Mouse (Mus musculus) MEL (cell line): ENCODE measurements around the gene Sumf1. TPM values are rescaled to one million over a fixed set of nuclear protein-coding genes. Genes with fewer than 3 reads are reported as not detected.

Source experiments
- DNase-seq: peaks from one replicate; pipeline ENCODE4 v3.0.0; 2011; ENCODE audit warnings: low read depth, low spot score
- H3K27ac ChIP-seq: 2 replicates; pipeline ENCODE4 v1.5.1; 2012; ENCODE audit warnings: low read depth, mild to moderate bottlenecking, control low read depth, low read length, moderate library complexity; ENCODE audit not compliant: control insufficient read depth
- H3K27me3 ChIP-seq, 2 experiments: fragments of 150-350 bp in 1 of 2; sonication (generic) in 1 of 2; 2 replicates each; pipeline ENCODE4 v1.6.1; 2012; ENCODE audit warnings: low read length in 2 of 2, mild to moderate bottlenecking in 2 of 2, improper control_type of control experiment in 1 of 2, moderate library complexity in 1 of 2; ENCODE audit not compliant: insufficient read depth in 2 of 2, control insufficient read depth in 1 of 2
- H3K36me3 ChIP-seq, 2 experiments: 2 replicates each; pipeline ENCODE4 v1.6.1; 2012 to 2014; ENCODE audit warnings: low read length in 2 of 2, improper control_type of control experiment in 1 of 2, inconsistent platforms in 1 of 2, mild to moderate bottlenecking in 1 of 2; ENCODE audit not compliant: insufficient read depth in 2 of 2, control insufficient read depth in 1 of 2
- H3K4me1 ChIP-seq, 2 experiments: fragments of 150-350 bp in 1 of 2; sonication (generic) in 1 of 2; 2 replicates each; pipeline ENCODE4 v1.6.1; 2012; ENCODE audit warnings: low read length in 2 of 2, improper control_type of control experiment in 1 of 2, mild to moderate bottlenecking in 1 of 2; ENCODE audit not compliant: insufficient read depth in 2 of 2, control insufficient read depth in 1 of 2
- H3K4me3 ChIP-seq, 2 experiments: fragments of 150-350 bp in 1 of 2; sonication (generic) in 1 of 2; 2 replicates each; pipeline ENCODE4 v1.5.1; 2012; ENCODE audit warnings: low read depth in 2 of 2, low read length in 2 of 2, mild to moderate bottlenecking in 2 of 2, moderate library complexity in 2 of 2, control low read depth in 1 of 2, improper control_type of control experiment in 1 of 2; ENCODE audit not compliant: control insufficient read depth in 1 of 2, insufficient read depth in 1 of 2
- H3K79me2 ChIP-seq: 2 replicates; pipeline ENCODE4 v1.6.1; 2012; ENCODE audit warnings: mild to moderate bottlenecking, low read length, moderate library complexity; ENCODE audit not compliant: control insufficient read depth, poor library complexity, insufficient read depth
- H3K9ac ChIP-seq: 2 replicates; pipeline ENCODE4 v1.6.1; 2012; ENCODE audit warnings: low read depth, mild to moderate bottlenecking, control low read depth, low read length, moderate library complexity; ENCODE audit not compliant: control insufficient read depth, poor library complexity, severe bottlenecking
- H3K9me3 ChIP-seq: fragments of 150-350 bp; sonication (generic); replicated peaks from 2 replicates; pipeline ENCODE4 v1.6.1; 2012; ENCODE audit warnings: mild to moderate bottlenecking, low read length, improper control_type of control experiment, moderate library complexity; ENCODE audit not compliant: insufficient read depth
- BHLHE40 ChIP-seq: IDR thresholded peaks from 2 replicates; pipeline ENCODE4 v1.6.1; 2012; ENCODE audit warnings: low read depth, mild to moderate bottlenecking, inconsistent platforms, low read length, improper control_type of control experiment, borderline replicate concordance
- CHD1 ChIP-seq: IDR thresholded peaks from 2 replicates; pipeline ENCODE4 v1.6.1; 2012; ENCODE audit warnings: low read depth, mild to moderate bottlenecking, inconsistent platforms, low read length, improper control_type of control experiment
- EP300 ChIP-seq, 2 experiments: IDR thresholded peaks; 2 replicates each; pipeline ENCODE4 v1.6.1; 2011; ENCODE audit warnings: improper control_type of control experiment in 2 of 2, low read length in 2 of 2, low read depth in 1 of 2, mild to moderate bottlenecking in 1 of 2
- GABPA ChIP-seq: IDR thresholded peaks from 2 replicates; pipeline ENCODE4 v1.6.1; 2012; ENCODE audit warnings: low read depth, mild to moderate bottlenecking, inconsistent platforms, low read length, improper control_type of control experiment, moderate library complexity
- GATA1 ChIP-seq: IDR thresholded peaks from 2 replicates; pipeline ENCODE4 v1.6.1; 2011; ENCODE audit warnings: low read depth, low read length, improper control_type of control experiment
- HCFC1 ChIP-seq: IDR thresholded peaks from 2 replicates; pipeline ENCODE4 v1.6.1; 2012; ENCODE audit warnings: low read depth, mild to moderate bottlenecking, inconsistent platforms, low read length, improper control_type of control experiment, moderate library complexity
- JUND ChIP-seq: IDR thresholded peaks from 2 replicates; pipeline ENCODE4 v1.6.1; 2011; ENCODE audit warnings: low read depth, mild to moderate bottlenecking, improper control_type of control experiment, low read length
- MAFK ChIP-seq: IDR thresholded peaks from 2 replicates; pipeline ENCODE4 v1.6.1; 2011; ENCODE audit warnings: low read depth, mild to moderate bottlenecking, low read length, improper control_type of control experiment, borderline replicate concordance
- MEF2A ChIP-seq: IDR thresholded peaks from 2 replicates; pipeline ENCODE4 v1.6.1; 2014; ENCODE audit warnings: low read depth, mild to moderate bottlenecking, inconsistent platforms, low read length, improper control_type of control experiment; ENCODE audit not compliant: poor library complexity, insufficient replicate concordance, severe bottlenecking; ENCODE audit errors: extremely low read depth
- MYB ChIP-seq: IDR thresholded peaks from 2 replicates; pipeline ENCODE4 v1.6.1; 2011; ENCODE audit warnings: mild to moderate bottlenecking, low read depth, low read length, improper control_type of control experiment
- NELFE ChIP-seq: IDR thresholded peaks from 2 replicates; pipeline ENCODE4 v1.6.1; 2011; ENCODE audit warnings: low read depth, low read length, improper control_type of control experiment
- NRF1 ChIP-seq: IDR thresholded peaks from 2 replicates; pipeline ENCODE4 v1.6.1; 2014; ENCODE audit warnings: low read depth, mild to moderate bottlenecking, inconsistent platforms, low read length, improper control_type of control experiment, moderate library complexity; ENCODE audit not compliant: poor library complexity, insufficient read depth, severe bottlenecking
- POLR2A ChIP-seq, 2 experiments: IDR thresholded peaks; 2 replicates each; pipeline ENCODE4 v1.6.1; 2011 to 2012; ENCODE audit warnings: low read length in 2 of 2, mild to moderate bottlenecking in 2 of 2, control low read depth in 1 of 2, improper control_type of control experiment in 1 of 2, low read depth in 1 of 2, moderate library complexity in 1 of 2; ENCODE audit not compliant: control insufficient read depth in 1 of 2, insufficient read depth in 1 of 2, poor library complexity in 1 of 2
- POLR2AphosphoS5 ChIP-seq: IDR thresholded peaks from 2 replicates; pipeline ENCODE4 v1.6.1; 2012; ENCODE audit warnings: low read depth, borderline replicate concordance, mild to moderate bottlenecking, inconsistent platforms, low read length, moderate library complexity, mixed read lengths
- RAD21 ChIP-seq: IDR thresholded peaks from 2 replicates; pipeline ENCODE4 v1.6.1; 2011; ENCODE audit warnings: mild to moderate bottlenecking, low read depth, low read length, improper control_type of control experiment
- SMC3 ChIP-seq: IDR thresholded peaks from 2 replicates; pipeline ENCODE4 v1.6.1; 2011; ENCODE audit warnings: low read depth, low read length, improper control_type of control experiment
- TAL1 ChIP-seq: IDR thresholded peaks from 2 replicates; pipeline ENCODE4 v1.6.1; 2012; ENCODE audit warnings: mild to moderate bottlenecking, inconsistent platforms, low read length, moderate library complexity, mixed read lengths
- TBP ChIP-seq: IDR thresholded peaks from 2 replicates; pipeline ENCODE4 v1.8.0; 2011; ENCODE audit warnings: low read depth, low read length, improper control_type of control experiment
- TCF12 ChIP-seq: IDR thresholded peaks from 2 replicates; pipeline ENCODE4 v1.6.1; 2014; ENCODE audit warnings: low read depth, mild to moderate bottlenecking, inconsistent platforms, low read length, improper control_type of control experiment, moderate library complexity
- USF1 ChIP-seq: IDR thresholded peaks from 2 replicates; pipeline ENCODE4 v1.6.1; 2014; ENCODE audit warnings: low read depth, mild to moderate bottlenecking, inconsistent platforms, low read length, improper control_type of control experiment, moderate library complexity
- ZC3H11A ChIP-seq: IDR thresholded peaks from 2 replicates; pipeline ENCODE4 v1.6.1; 2012; ENCODE audit warnings: low read depth, mild to moderate bottlenecking, inconsistent platforms, low read length, improper control_type of control experiment
- ZMIZ1 ChIP-seq: IDR thresholded peaks from 2 replicates; pipeline ENCODE4 v1.6.1; 2012; ENCODE audit warnings: low read depth, mild to moderate bottlenecking, inconsistent platforms, low read length, improper control_type of control experiment, moderate library complexity
- ZNF384 ChIP-seq: IDR thresholded peaks from 2 replicates; pipeline ENCODE4 v1.6.1; 2012; ENCODE audit warnings: low read depth, mild to moderate bottlenecking, inconsistent platforms, low read length, improper control_type of control experiment
- polyA plus RNA-seq, 2 experiments: library from polyadenylated mRNA; stranded (reverse) in 1 of 2; unstranded in 1 of 2; fragments of >175 nt in 1 of 2; fragments of >200 nt in 1 of 2; gene quantifications; 2 replicates each; pipeline versions ENCODE4 v1.2.1 to v1.2.4; 2012; ENCODE audit warnings: low replicate concordance in 2 of 2, low read depth in 1 of 2; ENCODE audit not compliant: insufficient read length in 2 of 2, insufficient read depth in 1 of 2, missing spikeins in 1 of 2
- total RNA-seq: library from RNA; depleted of rRNA; stranded (reverse); fragments of 300-350 nt; gene quantifications from 2 replicates; pipeline ENCODE4 v1.2.3, GENCODE M21; 2012

Sumf1 gene
- total and polyA plus RNA-seq, 3 experiments = 9.4 to 11.2 TPM; not detected in 1

GRCm38 (mm10) chr6:108190690-108191089, 5.3 kb upstream of the Sumf1 start:
- no peak overlapping the region for H3K9ac ChIP-seq
- peaks cover 0 to under 1% of the 10 kb centered on the region in 2 experiments; a peak in 1 of 4 replicates for H3K4me1 ChIP-seq
- peaks cover 0 to 4% of the 10 kb centered on the region in 2 experiments; a peak in 2 of 4 replicates for H3K36me3 ChIP-seq
- H3K27ac ChIP-seq = no peak overlapping the region
- H3K9me3 ChIP-seq = no peaks in the 10 kb centered on the region
- H3K4me3 ChIP-seq = no peak overlapping the region
- H3K79me2 ChIP-seq = no peaks in the 10 kb centered on the region
- peaks cover 0 to 6% of the 10 kb centered on the region in 2 experiments; a peak in 1 of 4 replicates for H3K27me3 ChIP-seq
- TF ChIP-seq USF1 (no peak), TBP (no peak), TCF12 (no peak), MAFK (no peak), ZC3H11A (no peak)
- TF ChIP-seq, all 39 proteins: peak for 0
- DNase-seq = no peak

GRCm38 (mm10) chr6:108185685-108186009, 265 bp upstream of the Sumf1 start:
- H3K27me3 ChIP-seq = peaks cover 0 to 4% of the 10 kb centered on the region in 2 experiments; a peak in 1 of 4 replicates
- H3K4me1 ChIP-seq = peaks cover 1 to 3% of the 10 kb centered on the region in 2 experiments; a peak in 2 of 4 replicates
- peak overlapping the region; percentile 56 for H3K27ac ChIP-seq
- no peak for DNase-seq
- TF ChIP-seq POLR2AphosphoS5 = no peak
- no peak for TF ChIP-seq MYB
- no peak for TF ChIP-seq SMC3
- no peak for TF ChIP-seq GATA1
- 0 out of 2 replicates have a peak, but pooled peaks have one; percentile 20 for TF ChIP-seq ZNF384
- no peak for TF ChIP-seq TAL1
- no peak for TF ChIP-seq RAD21
- TF ChIP-seq ZMIZ1 = 0 out of 2 replicates have a peak, but pooled peaks have one; percentile 47
- no peak for TF ChIP-seq HCFC1
- TF ChIP-seq JUND = no peak
- TF ChIP-seq GABPA = no peak
- TF ChIP-seq MEF2A = no peak
- no peak for TF ChIP-seq EP300 (IDR thresholded peaks at IDR 0.05; ENCODE audit: low read depth in 1 of 2, low read length in 2 of 2)
- peak; percentile 29; the same call in 1 of the 2 replicates for TF ChIP-seq NELFE
- TF ChIP-seq NRF1 = no peak
- TF ChIP-seq CHD1 = no peak
- 0 out of 4 replicates have a peak, but pooled peaks of 1 of the 2 experiments have one; percentile 19 for TF ChIP-seq POLR2A (IDR thresholded peaks at IDR 0.05; ENCODE audit: control insufficient read depth in 1 of 2, insufficient read depth in 1 of 2, low read depth in 1 of 2, low read length in 2 of 2, poor library complexity in 1 of 2)
- TF ChIP-seq BHLHE40 = no peak
- H3K9ac ChIP-seq = peak overlapping the region; percentile 85
- H3K9me3 ChIP-seq = no peaks in the 10 kb centered on the region
- peaks cover 3% of the 10 kb centered on the region; the same call in 1 of the 2 replicates for H3K79me2 ChIP-seq
- H3K4me3 ChIP-seq = peak overlapping the region; percentile 75 to 89
- peaks cover 0 to 9% of the 10 kb centered on the region in 2 experiments; a peak in 2 of 4 replicates for H3K36me3 ChIP-seq
